Mouse (Mus musculus) embryonic facial prominence, embryonic 15.5 days (tissue): ENCODE results near the gene Ebf1. TPM values are rescaled to one million over a fixed set of nuclear protein-coding genes. Genes with fewer than 3 reads are reported as not detected.

ENCODE experiments used
- ATAC-seq: fragments of 200-750 bp; cut with Nextera tagmentation; 2 replicates; pipeline ENCODE4 v1.8.0; 2017; ENCODE audit warnings: low read depth, moderate TSS enrichment; ENCODE audit not compliant: insufficient number of reproducible peaks, low FRiP score, low TSS enrichment
- H3K27ac ChIP-seq: fragments of 300-500 bp; sonication (generic); replicated peaks from 2 replicates; pipeline ENCODE4 v1.5.1; 2015; ENCODE audit warnings: mild to moderate bottlenecking, inconsistent platforms
- H3K27me3 ChIP-seq: fragments of 300-500 bp; sonication (generic); 2 replicates; pipeline ENCODE4 v1.6.1; 2015; ENCODE audit warnings: inconsistent platforms
- H3K36me3 ChIP-seq: fragments of 300-500 bp; sonication (generic); 2 replicates; pipeline ENCODE4 v1.6.1; 2015; ENCODE audit warnings: mild to moderate bottlenecking, inconsistent platforms
- H3K4me1 ChIP-seq: fragments of 300-500 bp; sonication (generic); 2 replicates; pipeline ENCODE4 v1.6.1; 2015; ENCODE audit warnings: inconsistent platforms
- H3K4me2 ChIP-seq: fragments of 300-500 bp; sonication (generic); replicated peaks from 2 replicates; pipeline ENCODE4 v1.6.1; 2015; ENCODE audit warnings: mild to moderate bottlenecking, inconsistent platforms
- H3K4me3 ChIP-seq: fragments of 300-500 bp; sonication (generic); replicated peaks from 2 replicates; pipeline ENCODE4 v1.5.1; 2015; ENCODE audit warnings: mild to moderate bottlenecking, inconsistent platforms
- H3K9ac ChIP-seq: fragments of 300-500 bp; sonication (generic); 2 replicates; pipeline ENCODE4 v1.6.1; 2015; ENCODE audit warnings: inconsistent platforms
- H3K9me3 ChIP-seq: fragments of 300-500 bp; sonication (generic); replicated peaks from 2 replicates; pipeline ENCODE4 v1.6.1; 2016; ENCODE audit warnings: inconsistent platforms
- WGBS: fragments of 180-500 bp; shearing (Covaris S2); methylation state at CpG from one replicate; pipeline ENCODE4 v1.1.7; 2015; 5-methylcytosine and 5-hydroxymethylcytosine counted together
- polyA plus RNA-seq: library from polyadenylated mRNA; unstranded; fragments of >200 nt; fragmentation: Nextera tagmentation; extraction: Ambion mirVana; gene quantifications from 2 replicates; pipeline ENCODE4 v1.2.1, GENCODE M21; 2015

Gene Ebf1
- polyA plus RNA-seq, 1 experiment from 2014 or later = 65.7 TPM

DNA sequence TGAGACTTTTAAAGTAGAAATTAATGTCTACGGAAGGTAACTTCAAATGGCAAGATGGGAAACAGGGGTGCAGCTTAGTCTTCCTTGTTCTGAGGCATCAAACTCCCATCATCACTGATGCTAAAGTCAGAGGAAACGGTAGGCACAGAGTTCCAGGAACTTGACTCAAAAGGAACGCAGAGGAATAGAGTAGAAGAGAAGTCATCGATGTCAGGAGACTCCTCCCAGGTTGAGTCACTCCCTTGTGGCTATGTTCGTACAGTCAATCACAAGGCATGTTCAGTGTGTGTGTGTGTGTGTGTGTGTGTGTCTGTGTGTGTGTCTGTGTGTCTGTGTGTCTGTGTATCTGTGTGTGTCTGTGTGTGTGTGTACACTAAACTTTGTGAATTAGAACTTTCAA, 108.6 kb downstream of the Ebf1 start:
- Histone ChIP-seq H3K4me3 (no peak overlapping the region), H3K9ac (no peak overlapping the region), H3K9me3 (no peaks in the 10 kb centered on the region), H3K4me1 (peaks cover 8% of the 10 kb centered on the region; the same call in 1 of the 2 replicates), H3K27ac (no peak overlapping the region), H3K27me3 (no peaks in the 10 kb centered on the region), H3K4me2 (no peak overlapping the region), H3K36me3 (no peaks in the 10 kb centered on the region)
- ATAC-seq = no peak
- 81% methylated on average over 5 of the region's 5 CpGs for WGBS

DNA sequence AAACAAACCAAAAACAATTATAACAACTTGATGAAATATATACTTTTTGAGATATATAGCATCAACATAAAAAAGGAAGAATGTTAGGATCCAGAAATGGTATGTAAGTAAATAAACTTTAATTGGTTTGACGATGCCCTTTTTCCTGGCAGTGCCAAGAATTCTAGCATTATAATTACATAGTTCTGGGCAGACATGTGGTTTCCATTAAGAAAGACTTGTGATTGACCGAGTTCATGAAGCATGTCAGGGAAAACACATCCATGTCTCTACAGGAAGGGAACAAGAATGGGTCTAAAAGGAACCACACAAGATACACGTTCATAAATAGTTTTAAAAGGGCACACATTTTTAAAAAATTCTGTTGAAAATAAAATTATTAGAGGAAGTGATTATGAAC, 110.3 kb downstream of the Ebf1 start:
- H3K9ac ChIP-seq = no peak overlapping the region
- no peak overlapping the region for H3K4me2 ChIP-seq
- 29% methylated on average over 3 of the region's 3 CpGs for WGBS
- H3K4me3 ChIP-seq = no peak overlapping the region
- ATAC-seq = no peak
- no peaks in the 10 kb centered on the region for H3K27me3 ChIP-seq
- H3K36me3 ChIP-seq = no peaks in the 10 kb centered on the region
- H3K4me1 ChIP-seq = peaks cover 8% of the 10 kb centered on the region; the same call in 1 of the 2 replicates
- no peak overlapping the region for H3K27ac ChIP-seq
- no peaks in the 10 kb centered on the region for H3K9me3 ChIP-seq

DNA sequence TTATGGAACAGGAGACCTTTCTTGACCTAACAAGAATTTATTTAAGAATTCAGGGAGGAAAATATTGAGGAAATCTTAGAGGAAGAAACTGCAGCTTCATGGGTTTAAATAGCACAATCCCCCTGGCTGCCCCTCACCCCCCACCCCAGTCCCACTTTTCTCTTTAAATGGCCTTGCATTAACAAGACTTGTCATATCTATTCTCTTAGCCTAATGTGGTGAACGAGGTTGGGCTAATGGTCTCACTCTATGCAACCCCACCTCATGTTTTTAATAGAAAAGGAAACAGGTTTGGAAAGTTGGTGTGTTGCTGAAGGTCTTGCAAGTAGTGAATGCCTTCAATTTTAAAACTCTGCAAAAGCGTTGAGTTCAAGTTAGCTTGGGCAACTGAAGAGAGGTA, 110.7 kb downstream of the Ebf1 start:
- WGBS = 60% methylated on average over 2 of the region's 2 CpGs
- Histone ChIP-seq H3K4me3 (no peak overlapping the region), H3K36me3 (no peaks in the 10 kb centered on the region), H3K9me3 (no peaks in the 10 kb centered on the region), H3K4me1 (peaks cover 8% of the 10 kb centered on the region; the same call in 1 of the 2 replicates), H3K27me3 (no peaks in the 10 kb centered on the region), H3K4me2 (no peak overlapping the region), H3K9ac (no peak overlapping the region), H3K27ac (no peak overlapping the region; the same call in 1 of the 2 replicates)
- ATAC-seq = no peak

DNA sequence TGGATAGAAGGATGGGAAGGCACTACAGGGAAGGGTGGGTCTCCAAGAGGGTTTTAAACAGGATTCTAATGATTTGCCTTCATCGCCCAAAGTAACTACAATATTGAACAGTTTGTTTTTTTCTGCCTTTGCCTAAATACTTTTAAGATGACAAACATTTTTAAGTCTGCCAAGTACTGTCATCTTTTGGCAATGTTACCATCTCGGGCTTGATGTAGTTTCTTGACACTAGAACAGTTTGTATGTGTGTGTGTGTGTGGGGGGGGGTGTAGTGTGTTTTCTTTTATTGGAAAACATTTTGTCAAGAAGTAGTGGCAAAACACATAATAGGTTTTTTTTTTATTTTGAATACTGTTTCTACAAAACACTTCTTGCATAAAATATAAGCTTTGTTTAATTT, 111.2 kb downstream of the Ebf1 start:
- WGBS = 65% methylated on average over 2 of the region's 2 CpGs
- ATAC-seq = no peak
- no peak overlapping the region for H3K9ac ChIP-seq
- no peak overlapping the region for H3K4me3 ChIP-seq
- peaks cover 8% of the 10 kb centered on the region; the same call in 1 of the 2 replicates for H3K4me1 ChIP-seq
- no peaks in the 10 kb centered on the region for H3K36me3 ChIP-seq
- H3K4me2 ChIP-seq = no peak overlapping the region
- H3K27me3 ChIP-seq = no peaks in the 10 kb centered on the region
- no peak overlapping the region; the same call in 1 of the 2 replicates for H3K27ac ChIP-seq
- H3K9me3 ChIP-seq = no peaks in the 10 kb centered on the region

DNA sequence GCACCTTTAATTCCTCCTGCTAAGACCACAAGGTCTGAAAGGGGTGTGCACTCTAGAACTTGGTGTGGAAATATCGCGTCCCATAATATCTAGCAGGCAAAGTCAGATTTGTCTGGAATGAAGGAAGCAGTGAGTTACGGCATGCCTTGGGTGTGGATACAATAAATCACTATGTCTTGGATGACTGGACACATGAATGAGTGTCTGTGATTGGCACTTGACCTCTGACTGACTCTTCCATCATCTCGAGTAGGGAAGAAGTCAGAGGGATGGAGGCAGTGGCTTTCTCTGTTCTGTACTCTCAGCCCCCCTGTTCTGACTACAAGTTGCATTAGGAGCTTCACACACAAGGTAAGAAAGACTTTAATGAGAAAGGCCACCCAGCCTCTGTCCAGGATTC, 112.8 kb downstream of the Ebf1 start:
- Histone ChIP-seq H3K4me1 (peaks cover 8% of the 10 kb centered on the region; the same call in 1 of the 2 replicates), H3K36me3 (no peaks in the 10 kb centered on the region), H3K27me3 (no peaks in the 10 kb centered on the region), H3K4me2 (no peak overlapping the region), H3K4me3 (no peak overlapping the region), H3K9ac (no peak overlapping the region), H3K27ac (no peak overlapping the region), H3K9me3 (no peaks in the 10 kb centered on the region)
- WGBS = 64% methylated on average over 4 of the region's 4 CpGs
- ATAC-seq = no peak

DNA sequence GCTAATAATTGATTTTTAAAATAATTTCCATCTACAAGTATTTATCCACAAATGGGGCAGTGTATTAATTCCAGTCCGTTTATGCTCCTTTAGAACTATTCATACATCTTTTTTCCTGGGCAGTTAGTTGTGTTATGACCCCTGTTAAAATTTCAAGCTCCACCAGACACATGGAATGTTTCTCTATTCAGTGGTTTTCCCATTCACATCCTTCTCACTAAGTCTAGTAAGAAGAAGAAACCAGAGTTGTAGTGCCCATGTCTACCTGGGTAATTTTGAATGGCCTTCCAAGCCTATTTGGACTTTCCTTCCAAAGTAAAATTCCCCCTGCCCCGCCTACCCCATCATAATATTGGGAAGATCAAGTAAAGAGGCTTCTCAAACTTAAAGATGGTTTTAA, 114.6 kb downstream of the Ebf1 start:
- no peak overlapping the region for H3K27ac ChIP-seq
- H3K4me2 ChIP-seq = no peak overlapping the region
- ATAC-seq = no peak
- WGBS = 84% methylated on average over 2 of the region's 2 CpGs
- peaks cover 6% of the 10 kb centered on the region; the same call in 1 of the 2 replicates for H3K4me1 ChIP-seq
- H3K36me3 ChIP-seq = no peaks in the 10 kb centered on the region
- H3K9ac ChIP-seq = no peak overlapping the region
- H3K9me3 ChIP-seq = no peaks in the 10 kb centered on the region
- H3K27me3 ChIP-seq = no peaks in the 10 kb centered on the region
- H3K4me3 ChIP-seq = no peak overlapping the region

DNA sequence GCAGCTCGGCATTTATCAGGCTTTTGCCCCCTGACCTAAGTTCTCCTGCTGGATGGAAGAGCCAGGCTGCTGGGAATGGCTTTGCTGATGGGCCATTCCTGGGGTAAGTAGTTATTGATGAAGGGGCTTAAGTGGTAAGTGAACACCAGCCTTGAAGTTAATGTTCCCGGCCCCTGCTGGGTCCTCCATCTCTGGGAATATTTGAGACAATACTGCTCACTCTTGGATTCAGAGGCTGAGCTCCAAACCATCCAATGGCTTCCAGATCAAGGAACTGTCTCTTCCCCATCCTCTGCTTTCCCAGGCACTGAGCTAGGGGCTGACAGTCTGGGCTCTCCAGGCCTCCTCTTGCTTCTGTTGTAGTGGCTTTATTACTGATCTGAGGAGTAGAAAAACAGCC, 116.2 kb downstream of the Ebf1 start:
- Histone ChIP-seq H3K4me2 (no peak overlapping the region), H3K27me3 (no peaks in the 10 kb centered on the region), H3K4me1 (no peaks in the 10 kb centered on the region), H3K27ac (no peak overlapping the region), H3K9ac (no peak overlapping the region), H3K36me3 (no peaks in the 10 kb centered on the region), H3K9me3 (no peaks in the 10 kb centered on the region), H3K4me3 (no peak overlapping the region)
- ATAC-seq = no peak
- 49% methylated on average over 2 of the region's 2 CpGs for WGBS

DNA sequence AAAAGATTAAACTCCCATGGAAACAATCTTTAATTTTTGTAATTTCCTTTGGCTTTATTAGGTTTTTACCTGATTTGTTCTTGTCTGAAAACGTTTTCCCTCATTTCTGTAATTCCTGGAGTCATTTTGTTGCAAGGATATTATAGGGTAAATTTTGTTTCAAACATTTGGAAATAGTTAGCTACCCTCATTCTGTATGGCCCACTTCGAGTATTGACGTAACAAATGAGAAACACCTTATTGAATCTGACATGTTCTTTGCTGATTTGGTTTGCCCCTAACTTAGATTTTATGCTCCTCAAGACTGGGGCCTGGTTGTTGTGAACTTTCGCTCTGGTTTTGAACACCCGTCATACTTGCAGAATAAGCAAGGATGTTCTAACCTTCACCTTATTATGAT, 120.9 kb downstream of the Ebf1 start:
- Histone ChIP-seq H3K4me2 (no peak overlapping the region), H3K9ac (no peak overlapping the region), H3K36me3 (no peaks in the 10 kb centered on the region), H3K4me1 (peaks cover 15% of the 10 kb centered on the region), H3K4me3 (no peak overlapping the region), H3K27ac (no peak overlapping the region), H3K27me3 (no peaks in the 10 kb centered on the region; the same call in 1 of the 2 replicates), H3K9me3 (no peaks in the 10 kb centered on the region)
- 49% methylated on average over 5 of the region's 5 CpGs for WGBS
- no peak for ATAC-seq

DNA sequence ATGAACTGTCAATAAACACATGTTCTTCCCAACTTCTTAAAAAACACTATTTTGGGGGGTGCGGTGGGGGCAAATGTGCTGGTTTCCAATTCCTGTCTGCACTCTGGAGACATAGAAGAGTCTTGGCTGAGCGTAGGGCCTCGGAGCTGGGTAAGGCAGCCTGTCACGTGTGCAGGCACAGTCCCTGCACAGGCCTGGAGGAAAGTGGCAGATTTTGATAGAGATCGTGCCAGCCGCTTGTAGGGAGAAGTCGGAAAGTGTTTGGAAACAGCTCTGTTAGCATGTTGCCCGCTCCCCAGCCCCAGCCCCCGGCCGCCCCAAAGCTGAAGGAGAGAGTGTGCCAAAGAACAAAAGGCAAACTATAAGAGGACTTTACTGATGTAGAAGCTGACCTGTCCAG, 121.7 kb downstream of the Ebf1 start:
- no peak overlapping the region for H3K4me2 ChIP-seq
- no peak overlapping the region for H3K4me3 ChIP-seq
- peak; percentile 29; the same call in 1 of the 2 replicates for ATAC-seq
- H3K4me1 ChIP-seq = peaks cover 15% of the 10 kb centered on the region
- H3K27ac ChIP-seq = no peak overlapping the region; the same call in 1 of the 2 replicates
- H3K9me3 ChIP-seq = no peaks in the 10 kb centered on the region
- H3K27me3 ChIP-seq = no peaks in the 10 kb centered on the region; the same call in 1 of the 2 replicates
- no peak overlapping the region for H3K9ac ChIP-seq
- H3K36me3 ChIP-seq = no peaks in the 10 kb centered on the region
- WGBS = 24% methylated on average over 10 of the region's 10 CpGs

DNA sequence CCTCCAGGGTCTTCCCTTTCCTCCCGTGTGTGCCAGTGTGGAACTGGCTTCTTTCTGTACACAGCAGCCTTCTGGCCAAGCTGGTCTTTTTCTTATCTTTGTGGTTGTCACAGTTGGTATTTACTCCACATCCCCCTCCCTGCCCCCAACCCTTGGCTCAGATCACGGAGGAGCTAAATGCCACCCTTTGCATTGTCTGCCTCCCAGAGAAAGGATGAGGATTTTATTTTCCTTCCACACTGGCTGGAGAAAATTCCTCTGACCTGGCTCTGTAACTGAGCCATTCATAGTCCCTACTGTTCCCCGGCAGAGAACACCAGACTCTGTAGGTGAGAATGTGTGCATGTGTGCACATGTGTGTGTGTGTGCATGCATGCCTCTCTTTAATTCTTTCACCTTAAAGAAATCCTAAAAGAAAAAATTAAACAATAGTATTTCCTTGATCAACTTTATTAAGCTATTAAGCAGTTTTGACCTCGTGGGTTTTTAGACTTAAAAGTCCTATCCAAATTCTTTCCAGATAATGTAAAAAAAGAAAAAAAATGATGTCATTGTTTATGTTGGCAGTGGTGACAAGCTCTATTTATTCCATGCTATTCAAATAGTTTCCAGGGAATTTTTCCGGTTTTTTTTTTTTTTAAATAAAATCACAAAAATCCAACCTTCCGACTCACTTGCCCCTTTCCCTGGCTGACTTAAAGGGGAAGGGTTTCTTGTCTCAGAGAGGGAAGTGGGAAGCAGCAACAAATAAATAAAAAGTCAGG, 123.3 kb downstream of the Ebf1 start:
- Histone ChIP-seq H3K4me1 (peaks cover 15% of the 10 kb centered on the region), H3K4me3 (no peak overlapping the region), H3K27me3 (no peaks in the 10 kb centered on the region; the same call in 1 of the 2 replicates), H3K36me3 (no peaks in the 10 kb centered on the region), H3K4me2 (no peak overlapping the region), H3K27ac (no peak overlapping the region), H3K9ac (no peak overlapping the region), H3K9me3 (no peaks in the 10 kb centered on the region)
- WGBS = 25% methylated on average over 6 of the region's 6 CpGs
- ATAC-seq = no peak

DNA sequence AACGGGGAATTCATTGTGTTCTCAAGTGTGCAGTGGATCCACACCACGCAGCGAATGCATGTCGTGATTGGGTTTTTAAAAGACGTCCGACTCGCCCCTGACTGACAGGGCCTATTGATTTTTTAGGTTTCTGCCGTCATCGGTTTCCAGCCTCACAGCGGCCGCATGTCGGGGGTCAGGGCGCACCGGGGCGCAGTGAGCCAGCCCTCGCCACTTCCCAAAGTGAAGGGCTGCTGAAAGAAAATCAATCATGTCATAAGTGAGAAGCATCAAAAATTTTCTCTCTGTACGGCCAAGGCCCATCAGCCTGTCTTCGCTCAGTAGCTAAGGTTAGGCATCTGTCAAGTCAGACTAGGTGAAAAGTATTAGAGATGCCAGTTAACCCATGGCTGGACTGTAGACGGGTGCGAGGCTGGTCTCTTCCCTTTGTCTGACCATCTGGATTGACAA, 124.0 kb downstream of the Ebf1 start:
- H3K36me3 ChIP-seq = no peaks in the 10 kb centered on the region
- H3K4me2 ChIP-seq = no peak overlapping the region
- no peak overlapping the region for H3K4me3 ChIP-seq
- H3K27ac ChIP-seq = no peak overlapping the region; the same call in 1 of the 2 replicates
- no peak overlapping the region for H3K9ac ChIP-seq
- WGBS = 46% methylated on average over 20 of the region's 20 CpGs
- ATAC-seq = no peak
- H3K4me1 ChIP-seq = peaks cover 15% of the 10 kb centered on the region
- H3K9me3 ChIP-seq = no peaks in the 10 kb centered on the region
- no peaks in the 10 kb centered on the region; the same call in 1 of the 2 replicates for H3K27me3 ChIP-seq

DNA sequence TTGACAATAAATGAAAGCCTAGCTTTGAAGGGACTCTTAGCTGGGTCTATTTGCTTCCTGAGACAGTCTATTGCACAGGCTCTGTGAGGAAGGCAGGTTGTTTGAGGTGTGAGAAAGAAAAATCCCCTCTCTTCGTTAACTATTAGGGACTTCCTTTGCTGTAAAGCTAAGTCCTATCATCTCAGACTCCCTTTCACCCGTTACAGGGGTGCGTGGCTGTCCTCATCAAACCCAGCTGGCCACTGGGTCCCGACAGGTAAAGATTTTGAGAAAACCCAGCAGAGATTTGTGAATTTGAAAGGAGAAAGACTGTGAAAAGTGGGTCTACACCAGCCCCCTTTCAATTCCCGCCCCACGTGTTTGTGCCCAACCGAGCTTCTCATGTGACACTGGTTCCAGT, 127.3 kb downstream of the Ebf1 start:
- WGBS = 59% methylated on average over 7 of the region's 7 CpGs
- no peak overlapping the region for H3K4me3 ChIP-seq
- ATAC-seq = no peak

More for the DNA sequence above, 127.3 kb downstream of the Ebf1 start:
- Histone ChIP-seq H3K36me3 (no peaks in the 10 kb centered on the region), H3K4me2 (no peak overlapping the region), H3K9ac (no peak overlapping the region), H3K27ac (no peak overlapping the region), H3K9me3 (no peaks in the 10 kb centered on the region), H3K27me3 (no peaks in the 10 kb centered on the region; the same call in 1 of the 2 replicates), H3K4me1 (peaks cover 10% of the 10 kb centered on the region)
